Mouse (Mus musculus) embryo, embryonic 10 days (tissue): ENCODE results near the gene Stau1.
A peak's percentile ranks its signal among the peaks of the same experiment; 100 is the strongest.
"Not testable (repeated sequence)": the region's sequence is repeated elsewhere in the genome, so short reads cannot be mapped to it uniquely, and the experiment has no call there.

Experiments
- DNase-seq: peaks from one replicate; pipeline ENCODE4 v3.0.0-alpha.2; 2015; ENCODE audit warnings: low spot score

Stau1 gene

DNA sequence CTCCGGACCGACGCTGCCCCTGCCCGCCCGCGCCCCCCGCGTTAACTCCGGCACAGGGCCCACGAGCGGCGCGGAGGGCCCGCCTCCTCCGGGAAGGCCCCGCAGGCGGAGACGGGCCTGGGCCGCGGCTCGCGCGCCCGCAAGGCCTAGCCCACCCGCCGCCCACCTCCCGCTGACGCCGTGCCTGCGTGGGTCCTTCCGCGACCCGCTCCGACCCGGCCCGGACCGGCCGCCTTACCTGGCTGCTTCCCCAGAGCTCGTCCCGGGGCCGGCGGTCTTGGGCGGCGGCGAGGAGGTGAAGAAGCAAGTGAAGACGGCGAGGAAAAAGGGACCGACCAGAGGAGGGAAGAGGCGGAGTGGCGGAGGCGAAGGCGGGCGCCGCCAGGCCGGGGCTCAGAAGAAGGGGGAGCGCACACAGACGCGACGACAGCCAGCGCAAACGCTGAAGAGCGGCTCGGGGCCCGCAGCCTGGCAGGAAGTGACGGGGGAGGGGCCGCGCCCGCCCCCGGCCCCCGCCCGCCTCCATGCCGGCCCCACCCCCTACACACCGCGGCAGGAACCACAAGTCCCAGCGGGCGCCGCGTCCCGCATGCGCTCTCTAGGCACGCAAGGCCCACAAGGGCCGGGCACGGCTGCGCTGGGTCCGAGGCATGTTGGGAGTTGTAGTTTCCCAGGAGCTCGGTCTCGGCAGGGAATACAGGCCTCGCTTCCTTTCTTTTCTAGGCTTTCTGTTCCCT lies at the start of gene Stau1:
Stau1 (minus strand) TSS at position 504 of the 737 bp plus-strand sequence.
- DNase-seq: peak; percentile 98

DNA sequence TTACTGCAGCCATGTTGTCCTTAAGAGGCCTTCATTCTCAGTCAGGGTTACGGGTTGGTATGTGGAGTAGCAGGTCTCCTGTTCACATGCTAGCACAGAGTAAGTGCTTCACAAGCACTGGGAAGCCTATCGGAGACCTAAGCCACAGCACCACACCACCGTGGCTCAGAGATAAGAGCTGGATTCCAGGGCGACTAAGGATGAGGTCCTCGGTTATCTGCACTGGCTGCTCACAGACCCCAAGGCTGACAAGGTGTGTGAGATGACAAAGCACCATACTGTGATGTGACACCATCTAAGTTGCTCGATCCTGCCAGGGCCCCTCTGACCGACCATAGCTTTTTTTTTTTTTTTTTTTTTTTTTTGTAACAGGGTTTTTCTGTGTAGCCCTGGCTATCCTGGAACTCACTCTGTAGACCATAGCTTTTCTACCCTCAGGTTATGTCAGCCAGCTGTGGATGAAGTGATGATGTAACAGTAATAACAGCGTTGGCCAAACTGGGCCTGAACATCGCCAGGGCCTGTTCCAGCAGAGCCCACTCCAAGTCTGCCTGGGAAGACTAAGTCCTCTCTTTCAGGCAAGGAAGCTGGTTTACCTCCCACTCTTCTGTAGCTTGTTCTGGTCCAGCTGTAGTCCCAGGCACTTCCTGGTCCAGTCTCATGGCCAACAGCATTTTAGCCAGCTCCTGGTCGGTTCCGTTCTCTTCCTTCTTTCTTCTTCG lies 47.5 kb upstream of the Stau1 start:
- peak; percentile 46 for DNase-seq

DNA sequence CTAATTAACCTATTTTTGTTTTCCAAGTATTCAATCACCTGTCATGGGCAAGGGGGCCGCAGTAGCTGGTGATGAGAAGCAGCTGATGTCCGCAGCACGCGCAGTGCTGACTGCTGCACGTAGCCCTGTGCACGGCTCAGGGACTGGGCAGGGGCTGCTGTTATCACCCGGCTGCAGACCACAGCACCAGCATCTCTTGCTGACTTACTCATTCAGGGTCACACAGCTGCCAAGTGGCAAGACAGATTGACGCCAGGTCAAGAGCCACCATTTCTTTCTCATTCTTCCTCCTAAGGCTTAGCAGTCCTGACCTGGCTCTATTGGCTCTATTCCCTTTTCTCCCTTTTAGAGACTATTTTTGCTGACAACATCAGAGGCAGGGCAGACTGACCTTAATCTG lies 43.3 kb upstream of the Stau1 start:
- peak; percentile 28 for DNase-seq

DNA sequence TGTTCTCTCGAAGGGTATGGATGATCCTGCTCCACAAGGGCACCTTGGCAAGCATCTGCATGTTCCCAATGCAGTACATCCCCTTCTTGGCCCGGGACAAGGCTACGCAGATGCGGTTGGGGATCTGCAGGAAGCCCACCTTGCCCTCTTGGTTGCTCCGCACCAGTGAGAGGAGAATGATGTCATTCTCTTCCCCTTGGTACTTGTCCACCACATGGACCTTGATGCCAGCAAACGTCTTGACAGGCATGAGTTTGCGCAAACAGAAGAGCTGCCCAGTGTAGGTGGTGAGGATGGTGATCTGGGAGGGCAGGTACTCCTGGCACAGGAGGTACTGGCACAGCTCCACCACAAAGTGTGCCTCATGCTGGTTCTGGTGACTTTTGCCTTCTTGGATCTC lies 42.6 kb upstream of the Stau1 start:
- no peak for DNase-seq

DNA sequence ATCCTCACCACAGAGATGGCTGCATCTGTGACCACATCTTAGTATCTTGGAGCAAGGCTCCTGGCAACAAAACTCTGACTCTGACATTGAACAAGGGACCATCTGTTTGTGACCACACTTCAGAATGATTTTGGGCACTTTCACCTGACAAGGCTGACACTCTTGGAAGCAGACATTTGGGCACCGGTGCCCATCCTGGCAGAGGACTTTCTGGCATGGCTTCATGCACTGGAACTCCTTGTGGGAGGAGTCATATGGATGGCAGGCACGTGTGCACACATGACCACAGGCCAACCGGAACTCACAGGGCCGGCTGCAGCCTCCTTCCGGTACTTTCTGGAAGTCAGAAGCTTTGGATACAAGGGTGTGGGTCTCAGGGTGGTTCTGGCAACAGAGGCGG lies 42.2 kb upstream of the Stau1 start:
- no peak for DNase-seq

DNA sequence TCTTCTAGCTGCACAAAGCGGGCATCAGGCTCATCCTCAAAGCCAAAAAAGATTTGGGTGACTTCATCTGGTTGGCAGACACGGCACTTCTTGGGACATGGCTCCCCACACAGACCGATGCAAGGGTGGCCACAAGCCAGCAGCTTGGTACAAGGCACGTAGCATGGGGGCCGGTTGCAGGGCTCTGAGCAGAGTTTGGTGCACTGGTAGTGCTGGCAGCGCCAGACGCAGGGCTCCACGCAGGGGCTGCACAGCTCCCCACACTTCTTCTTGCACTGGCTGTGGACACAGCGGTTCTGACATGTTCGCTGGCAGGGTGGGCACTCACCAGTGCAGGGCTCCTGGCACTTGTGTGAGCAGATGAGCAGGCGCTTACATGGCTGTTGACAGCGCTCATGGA lies 41.6 kb upstream of the Stau1 start:
- no peak for DNase-seq

DNA sequence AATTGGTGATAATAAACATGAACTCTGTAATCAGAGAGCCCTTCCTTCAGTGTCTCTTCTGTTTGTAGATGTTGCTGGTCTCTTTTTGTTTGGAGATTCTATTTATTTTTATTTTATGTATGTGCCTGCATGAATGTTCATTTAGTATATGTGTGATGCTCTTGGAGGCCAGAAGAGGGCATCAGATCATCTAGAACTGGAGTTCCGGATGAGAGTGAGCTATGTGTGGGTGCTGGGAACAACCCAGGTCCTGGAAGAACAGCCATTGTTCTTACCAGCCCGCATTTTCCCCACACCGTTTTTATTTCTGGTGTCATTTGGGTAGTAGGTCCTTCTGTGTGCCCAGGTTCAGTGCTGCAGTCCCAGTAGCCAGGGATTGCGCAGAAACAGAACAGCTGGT lies 34.4 kb upstream of the Stau1 start:
- DNase-seq: no peak

DNA sequence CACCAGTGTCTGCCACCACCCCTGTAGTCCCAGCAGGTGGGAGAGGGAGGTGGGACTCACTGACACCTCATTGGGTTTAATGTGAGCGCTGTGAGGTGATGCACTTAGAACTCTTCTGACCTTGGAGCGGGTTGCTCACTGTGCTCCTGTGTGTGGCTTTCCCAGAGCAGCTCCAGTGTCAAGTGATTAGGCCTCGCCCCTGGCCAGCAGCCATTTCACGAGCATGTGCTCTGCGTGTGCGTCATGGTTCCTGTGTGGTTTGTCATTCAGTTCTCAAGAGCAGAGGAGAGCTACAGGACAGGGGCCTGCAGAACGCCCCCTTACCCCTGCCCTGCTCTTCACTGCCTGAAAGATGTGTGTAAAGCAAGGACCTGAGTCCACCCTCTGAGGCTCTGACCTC lies 32.5 kb upstream of the Stau1 start:
- no peak for DNase-seq

DNA sequence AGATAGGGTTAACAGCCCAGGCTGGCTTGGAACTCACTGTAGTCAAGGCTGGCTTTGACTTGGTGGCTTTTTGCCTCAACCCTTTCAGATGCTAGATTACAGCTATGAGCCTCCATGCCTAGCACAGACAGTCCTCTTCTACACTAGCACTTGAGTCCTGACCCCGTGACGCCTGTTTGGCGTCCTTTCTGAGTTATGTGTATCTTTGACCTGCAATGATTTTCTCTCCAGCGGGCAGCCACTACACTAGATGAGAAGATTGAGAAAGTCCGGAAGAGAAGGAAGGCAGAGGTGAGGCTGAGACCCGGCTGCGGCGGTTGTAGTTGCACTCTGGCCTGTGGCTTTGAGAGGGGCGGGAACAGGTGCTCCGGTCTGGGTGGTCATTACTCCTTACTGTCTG lies 23.3 kb upstream of the Stau1 start:
- no peak for DNase-seq

DNA sequence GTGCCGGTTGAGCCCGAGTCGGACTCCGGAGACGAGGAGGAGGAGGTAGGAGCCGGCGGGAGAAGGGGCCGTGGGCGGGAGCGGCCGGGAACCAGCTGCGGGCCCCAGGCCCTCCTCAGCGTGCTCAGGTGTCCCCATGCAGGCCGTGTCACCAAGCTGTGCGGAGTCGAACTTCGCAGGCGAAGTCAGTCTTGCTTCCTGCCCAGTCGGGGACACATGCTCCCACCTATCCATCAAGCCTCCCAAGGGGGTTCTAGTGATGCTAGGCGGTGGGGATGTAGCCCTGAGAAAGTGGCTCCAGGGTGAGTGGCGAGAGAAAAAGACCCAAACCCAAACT lies 19.3 kb upstream of the Stau1 start:
- no peak for DNase-seq

DNA sequence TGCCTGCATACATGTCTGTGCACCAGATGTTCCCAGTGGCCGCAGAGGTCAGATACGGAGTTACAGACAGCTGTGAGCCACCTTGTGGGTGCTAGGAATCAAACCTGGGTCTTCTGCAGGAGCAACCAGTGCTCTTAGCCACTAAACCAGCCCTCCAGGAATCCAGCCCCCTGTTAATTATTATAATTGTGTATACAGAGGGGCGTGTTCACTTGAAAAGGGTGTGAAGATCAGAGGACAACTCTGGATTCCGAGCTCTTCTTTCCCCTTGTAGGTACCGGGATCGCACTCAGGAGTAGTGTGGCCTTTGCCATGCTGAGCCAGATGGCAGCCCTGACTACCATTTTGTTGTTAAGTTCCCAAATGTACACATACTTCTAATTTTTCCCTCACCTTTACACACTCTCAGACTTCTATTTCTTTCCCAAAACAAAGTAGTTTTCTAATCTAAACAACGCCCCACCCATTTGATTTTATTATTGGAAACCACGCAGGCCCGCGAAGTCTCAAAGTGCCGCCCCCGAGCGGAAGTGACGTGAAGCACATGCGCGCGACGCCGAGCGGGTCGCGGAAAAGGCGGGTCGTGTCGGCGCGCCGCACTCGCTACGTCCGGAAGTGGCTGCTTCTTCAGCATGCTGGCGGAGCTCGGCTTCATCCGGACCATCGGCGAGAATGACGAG lies 18.7 kb upstream of the Stau1 start, which contains the start of gene Ddx27:
Ddx27 (plus strand) TSS at position 492 of the 680 bp plus-strand sequence.
- DNase-seq: peak; percentile 98

DNA sequence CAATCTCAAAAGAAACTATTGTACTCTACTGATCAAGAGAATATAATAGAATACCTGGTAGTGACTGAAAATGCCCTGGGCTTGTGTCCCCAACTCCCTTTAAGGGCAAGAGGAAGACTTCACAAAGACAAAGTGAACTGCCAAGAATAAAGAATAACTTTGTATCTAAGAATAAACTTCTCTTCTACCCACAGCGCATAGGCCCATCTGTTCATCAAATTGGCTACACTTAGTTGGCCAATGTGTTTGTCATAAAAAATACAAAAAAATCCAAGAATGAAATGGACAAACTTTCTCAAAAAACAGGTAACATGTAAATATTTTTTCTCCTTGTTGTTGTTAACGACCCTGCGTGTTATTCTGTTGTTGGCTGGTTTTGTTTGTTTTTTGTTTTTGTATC lies 14.4 kb upstream of the Stau1 start:
- no peak for DNase-seq

DNA sequence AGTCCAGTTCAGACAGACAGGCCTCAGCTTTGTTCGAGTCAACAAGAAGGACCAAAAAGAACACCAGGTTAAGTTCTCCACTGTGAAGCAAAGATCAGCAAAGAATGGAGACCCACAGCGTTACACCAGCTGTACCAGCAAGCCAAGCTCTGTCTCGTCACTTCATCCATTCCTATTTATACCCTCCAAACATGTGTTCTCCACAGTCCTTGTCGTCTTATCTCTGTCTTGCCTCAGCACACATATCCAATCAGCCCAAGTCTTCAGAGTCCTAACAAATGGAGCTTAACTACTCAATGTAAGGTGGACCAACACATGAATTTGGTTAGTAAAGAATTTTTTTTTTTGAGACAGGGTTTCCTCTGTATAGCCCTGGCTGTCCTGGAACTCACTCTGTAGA lies 13.4 kb upstream of the Stau1 start:
- DNase-seq: no peak

DNA sequence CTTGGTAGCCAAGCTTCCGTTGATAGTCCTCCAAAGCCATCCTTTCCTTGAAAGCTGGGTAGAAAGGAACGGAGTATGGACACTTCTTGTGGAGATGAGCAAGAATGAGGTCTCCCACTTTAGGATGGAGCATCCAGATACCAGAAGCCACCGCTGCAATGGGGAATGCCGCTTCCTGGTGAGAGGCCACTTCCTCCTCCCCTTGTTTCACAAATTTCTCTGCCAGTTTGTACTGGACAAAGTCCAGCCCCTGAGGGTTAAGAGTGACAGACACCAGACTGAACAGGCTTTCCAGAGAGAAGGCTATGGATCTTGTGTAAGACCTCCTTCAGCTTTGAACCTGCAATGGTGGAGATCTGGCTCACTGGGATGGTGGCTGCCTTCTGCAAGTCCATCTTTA lies 11.5 kb upstream of the Stau1 start:
- DNase-seq: not testable (repeated sequence)

DNA sequence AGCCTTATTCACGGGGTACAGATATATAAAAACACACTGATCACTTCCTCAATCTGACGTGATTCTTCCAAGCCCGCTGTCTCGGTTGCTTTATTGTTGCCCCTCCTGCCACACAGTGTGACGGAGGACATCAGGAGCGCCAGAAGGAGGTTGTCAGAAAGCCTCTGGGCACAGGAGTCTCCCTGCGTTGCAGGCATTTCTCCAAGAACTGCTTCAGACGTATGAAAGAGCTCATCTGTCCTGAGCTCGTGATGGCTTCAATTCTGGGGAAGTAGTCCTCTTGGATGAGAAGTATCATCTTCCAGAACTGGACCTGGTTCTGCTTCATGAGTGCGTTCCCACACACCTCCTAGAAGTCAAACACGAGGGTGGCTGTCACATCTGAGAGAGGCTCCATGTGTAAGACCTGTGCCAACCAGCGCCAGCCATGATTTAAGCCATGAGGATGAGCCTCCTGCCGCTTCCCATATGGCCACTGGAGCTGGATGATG lies 10.9 kb upstream of the Stau1 start:
- no peak for DNase-seq

DNA sequence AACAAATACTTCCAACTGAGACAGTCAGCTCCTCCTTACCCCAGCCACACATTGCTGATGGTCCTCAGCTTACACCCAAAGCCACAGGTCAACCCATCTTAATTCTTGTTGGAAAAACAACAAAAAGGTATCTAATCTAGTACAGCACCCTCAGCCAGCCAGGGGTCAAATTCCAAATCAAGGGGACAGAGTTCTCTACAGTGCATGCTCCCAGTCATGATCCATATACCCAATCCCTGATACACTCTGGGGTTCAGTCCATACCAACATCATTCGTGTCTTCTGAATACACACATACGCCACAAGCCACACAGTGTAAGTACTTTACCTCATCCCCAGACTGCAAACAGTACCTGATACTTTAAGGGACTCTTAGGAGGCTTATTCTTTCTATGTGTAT lies 10.3 kb upstream of the Stau1 start:
- DNase-seq: no peak

DNA sequence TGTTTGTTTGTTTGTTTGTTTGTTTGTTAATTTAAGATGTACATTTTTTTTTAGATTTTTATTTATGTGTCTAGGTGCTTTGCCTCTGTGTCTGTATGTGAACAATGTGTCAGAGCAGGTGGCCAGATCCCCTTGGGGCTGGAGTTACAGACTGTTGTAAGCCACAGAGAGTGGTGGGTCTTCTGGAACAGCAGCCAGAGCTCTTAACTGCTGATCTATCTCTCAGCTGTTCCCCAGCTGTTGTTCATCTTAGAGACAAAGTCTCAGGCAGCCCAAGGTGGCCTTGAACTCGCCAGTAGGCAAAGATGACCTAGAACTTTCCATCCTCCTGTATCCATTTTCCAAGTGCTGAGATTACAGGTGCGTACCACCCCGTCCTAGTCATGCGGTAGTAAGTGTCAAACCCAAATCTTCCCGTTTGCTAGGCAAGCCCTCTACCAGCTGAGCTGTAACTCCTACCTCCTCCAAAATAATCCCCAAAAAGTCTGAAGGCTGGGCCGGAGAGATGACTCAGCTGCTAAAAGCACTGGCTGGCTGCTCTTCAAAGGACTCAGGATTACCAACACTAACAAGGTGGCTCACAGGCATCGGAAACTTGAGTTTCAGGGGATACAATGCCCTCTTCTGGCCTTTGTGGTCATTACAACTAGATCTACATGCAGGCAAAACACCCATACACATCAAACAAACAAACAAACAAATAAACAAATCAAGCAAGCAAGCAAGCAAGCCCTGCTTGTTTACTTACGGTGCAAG lies 8.2 kb upstream of the Stau1 start:
- DNase-seq: peak; percentile 82

DNA sequence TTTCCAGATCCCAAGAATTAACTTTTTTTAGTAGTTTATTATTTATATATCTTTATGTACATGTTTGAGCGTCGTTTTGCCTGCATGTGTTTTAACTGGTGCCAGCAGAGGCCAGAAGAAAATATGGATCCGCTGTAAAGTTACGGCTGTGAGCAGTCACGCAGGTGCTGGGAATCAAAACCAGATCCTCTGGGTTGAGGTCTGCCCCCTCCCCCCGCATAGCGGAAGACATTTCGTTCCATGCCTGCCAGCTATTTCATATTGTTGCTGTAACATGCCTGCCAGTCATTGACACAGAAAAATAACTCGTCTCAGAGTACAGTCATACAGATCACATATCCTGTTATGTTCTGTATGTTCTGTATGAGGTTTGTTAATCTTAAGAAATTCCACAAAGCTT lies 5.4 kb upstream of the Stau1 start:
- DNase-seq: no peak

DNA sequence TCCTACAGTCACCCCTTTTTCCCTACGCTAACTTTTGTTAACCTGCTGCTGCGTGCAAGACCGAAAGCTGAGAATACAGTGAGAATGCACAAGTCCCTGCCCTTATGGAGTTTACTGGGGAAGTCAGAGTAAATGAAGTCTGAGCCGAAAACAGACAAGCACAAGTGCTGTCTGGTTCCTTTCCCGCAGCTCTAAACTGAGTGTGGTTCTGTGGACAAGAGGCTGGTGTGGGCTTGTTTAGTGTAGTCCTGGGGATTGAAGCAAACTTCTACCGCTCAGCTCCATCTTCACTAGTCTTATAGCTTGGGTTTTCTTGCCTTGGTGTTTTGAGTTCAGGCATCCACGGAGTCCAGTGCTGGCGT lies 415 bp upstream of the Stau1 start:
- DNase-seq: no peak

DNA sequence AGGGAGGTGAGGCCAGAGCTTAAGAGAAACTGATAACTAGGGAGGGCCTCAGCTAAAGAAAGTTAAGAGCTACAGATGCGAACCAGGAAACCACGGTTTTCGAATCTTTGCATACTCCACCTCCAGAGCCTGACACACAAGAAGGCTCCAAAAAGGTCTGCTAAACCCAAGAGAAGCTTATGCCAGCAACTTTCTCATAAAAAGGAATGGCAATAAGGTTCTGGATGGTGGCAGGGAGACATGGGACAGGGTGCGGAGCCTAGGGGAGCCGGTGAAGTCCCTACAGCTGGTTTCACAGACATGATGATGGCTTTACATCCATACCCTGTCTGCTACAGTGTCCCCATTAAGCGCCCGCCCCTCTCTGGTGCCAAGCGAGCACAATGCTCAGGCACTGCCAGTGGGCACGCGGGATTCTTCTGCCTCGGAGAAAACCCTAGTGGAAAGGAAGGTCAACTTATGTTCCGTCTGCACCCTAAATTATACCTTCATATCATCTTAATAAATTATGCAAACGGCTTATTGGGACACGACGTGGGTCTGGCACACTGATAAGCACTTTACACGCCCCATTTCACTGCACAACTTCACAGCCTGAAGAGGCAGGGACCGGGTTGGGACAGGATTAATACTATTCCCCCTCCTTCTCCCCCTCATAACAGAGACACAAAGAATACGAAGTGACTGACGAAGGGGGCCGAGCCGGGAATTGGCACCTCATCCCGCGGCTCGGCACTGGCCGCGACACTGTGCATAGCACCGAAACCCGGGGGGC lies 891 bp downstream of the Stau1 start:
- DNase-seq: peak; percentile 16

DNA sequence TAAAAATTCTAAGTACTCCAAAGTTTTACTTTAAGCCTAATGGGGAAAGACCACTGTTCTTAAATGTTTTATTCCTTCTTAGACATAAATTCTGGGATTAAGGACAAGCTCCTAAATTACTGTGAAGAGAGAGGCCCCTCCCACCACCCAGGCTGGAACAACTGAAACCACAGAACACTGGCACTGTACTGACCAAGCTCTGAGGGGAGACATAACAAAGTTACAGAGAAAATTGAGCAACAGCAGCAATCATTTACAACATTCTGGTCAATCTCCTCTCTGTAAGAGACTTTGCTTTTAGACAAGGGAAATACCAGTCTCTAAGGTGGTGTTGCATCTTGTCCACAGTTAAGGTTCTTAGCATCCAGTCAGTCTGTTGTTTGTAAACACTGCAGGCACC lies 4.2 kb downstream of the Stau1 start:
- no peak for DNase-seq

DNA sequence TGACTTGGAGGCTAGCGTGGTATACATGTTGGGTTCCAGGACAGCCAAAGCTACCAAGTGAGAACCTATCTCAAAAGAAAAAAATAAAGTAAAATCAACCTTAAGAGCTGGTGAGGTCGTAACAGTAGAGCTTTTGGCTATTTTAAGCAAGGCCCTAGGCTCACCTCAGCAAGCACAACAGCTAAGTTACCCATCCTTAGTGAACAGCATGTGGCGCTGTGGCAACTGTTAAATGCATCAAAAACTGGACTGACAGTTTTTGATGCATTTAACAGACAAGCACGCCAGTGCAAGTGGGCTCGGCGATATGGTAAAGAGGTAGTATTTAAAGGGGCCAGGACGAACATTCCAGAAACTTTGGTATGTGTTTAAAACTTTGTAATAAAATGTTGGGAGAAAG lies 5.2 kb downstream of the Stau1 start:
- no peak for DNase-seq
